Mouse (Mus musculus): ENCODE results near the gene Pld3. TPM values are rescaled to one million over a fixed set of nuclear protein-coding genes. Genes with fewer than 3 reads are reported as not detected.

Pld3 gene
- total and polyA plus RNA-seq, 3 experiments: 11.1 to 22.8 TPM; not detected in 1

DNA sequence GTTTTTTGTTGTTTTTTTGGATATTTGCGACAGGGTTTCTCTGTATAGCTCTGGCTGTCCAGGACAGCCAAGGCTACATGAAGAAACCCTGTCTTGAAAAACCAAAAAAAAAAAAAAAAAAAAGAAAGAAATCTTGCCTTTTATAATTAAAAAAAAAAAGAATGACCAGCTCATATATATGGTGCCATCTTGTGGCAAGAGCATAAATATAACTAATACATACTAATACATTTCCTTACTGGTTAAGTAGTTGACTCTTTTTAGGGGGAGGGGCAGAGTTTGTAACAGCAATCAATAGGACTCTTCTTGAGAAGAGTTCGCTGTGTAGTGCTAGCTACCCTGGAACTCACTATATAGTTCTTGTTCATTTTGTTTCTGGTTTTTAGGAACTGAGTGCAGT lies 34.7 kb upstream of the Pld3 start (continued):
- TF ChIP-seq ETS1 (IDR thresholded peaks at IDR 0.05; ENCODE audit: low read depth, low read length) (no peak), USF2 (IDR thresholded peaks at IDR 0.05; ENCODE audit: borderline replicate concordance in 1 of 2, insufficient read depth in 1 of 2, low read depth in 1 of 2, low read length in 2 of 2) (no peak), USF1 (IDR thresholded peaks at IDR 0.05; ENCODE audit: low read depth, low read length) (no peak), MXI1 (IDR thresholded peaks at IDR 0.05; ENCODE audit: low read depth, low read length) (no peak), RAD21 (IDR thresholded peaks at IDR 0.05; ENCODE audit: low read depth, low read length) (peak; percentile 49), SMC3 (IDR thresholded peaks at IDR 0.05; ENCODE audit: low read depth, low read length) (peak; percentile 41), ELF1 (IDR thresholded peaks at IDR 0.05; ENCODE audit: low read depth, low read length) (no peak), KAT2A (conservative IDR thresholded peaks at IDR 0.05; ENCODE audit: low read depth, low read length) (no peak), RCOR1 (IDR thresholded peaks at IDR 0.05; ENCODE audit: low read depth, low read length) (no peak), MAZ (IDR thresholded peaks at IDR 0.05; ENCODE audit: low read depth, low read length) (no peak), NELFE (IDR thresholded peaks at IDR 0.05; ENCODE audit: low read depth, low read length) (no peak)

- no peak overlapping the region for H3K9ac ChIP-seq (ENCODE audit: control insufficient read depth, low read depth, low read length, poor library complexity, severe bottlenecking)
- no peaks in the 10 kb centered on the region for H3K36me3 ChIP-seq (ENCODE audit: control insufficient read depth in 1 of 2, insufficient read depth in 2 of 2, low read length in 2 of 2)
- no peak for TF ChIP-seq ETS1 (IDR thresholded peaks at IDR 0.05; ENCODE audit: low read depth, low read length)
- no peak for TF ChIP-seq RAD21 (IDR thresholded peaks at IDR 0.05; ENCODE audit: low read depth, low read length)
- TF ChIP-seq MEF2A (IDR thresholded peaks at IDR 0.05; ENCODE audit: extremely low read depth, insufficient replicate concordance, low read depth, low read length, poor library complexity, severe bottlenecking): no peak
- TF ChIP-seq MAFK (IDR thresholded peaks at IDR 0.05; ENCODE audit: borderline replicate concordance, low read depth, low read length): no peak
- no peak for TF ChIP-seq CTCF (IDR thresholded peaks at IDR 0.05 in 2 of 3, conservative IDR thresholded peaks at IDR 0.05 in 1 of 3; ENCODE audit: control insufficient read depth in 1 of 3, insufficient read depth in 1 of 3, low read depth in 2 of 3, low read length in 3 of 3, poor library complexity in 1 of 3, severe bottlenecking in 1 of 3)
- no peaks in the 10 kb centered on the region for H3K4me1 ChIP-seq (ENCODE audit: control insufficient read depth in 1 of 2, insufficient read depth in 2 of 2, low read length in 2 of 2)
- DNase-seq (ENCODE audit: low read depth, low spot score): no peak
- no peak overlapping the region for H3K4me3 ChIP-seq (ENCODE audit: control insufficient read depth in 1 of 2, insufficient read depth in 1 of 2, low read depth in 2 of 2, low read length in 2 of 2)
- no peaks in the 10 kb centered on the region for H3K27me3 ChIP-seq (ENCODE audit: control insufficient read depth in 1 of 2, insufficient read depth in 2 of 2, low read length in 2 of 2)
- H3K27ac ChIP-seq (ENCODE audit: control insufficient read depth, low read depth, low read length): no peak overlapping the region
- H3K79me2 ChIP-seq (ENCODE audit: control insufficient read depth, insufficient read depth, low read length, poor library complexity): peaks cover 3% of the 10 kb centered on the region
- H3K9me3 ChIP-seq (replicated peaks; ENCODE audit: insufficient read depth, low read length): no peaks in the 10 kb centered on the region
Measured at GRCm38 (mm10) chr7:27586861-27587260, 33.8 kb upstream of the Pld3 start.

GRCm38 (mm10) chr7:27580380-27581174 lies 27.6 kb upstream of the Pld3 start:
- TF ChIP-seq KAT2A (conservative IDR thresholded peaks at IDR 0.05; ENCODE audit: low read depth, low read length): no peak
- no peak for TF ChIP-seq NRF1 (IDR thresholded peaks at IDR 0.05; ENCODE audit: insufficient read depth, low read depth, low read length, poor library complexity, severe bottlenecking)
- TF ChIP-seq USF2 (IDR thresholded peaks at IDR 0.05; ENCODE audit: borderline replicate concordance in 1 of 2, insufficient read depth in 1 of 2, low read depth in 1 of 2, low read length in 2 of 2): no peak
- no peak for TF ChIP-seq NELFE (IDR thresholded peaks at IDR 0.05; ENCODE audit: low read depth, low read length)
- TF ChIP-seq RAD21 (IDR thresholded peaks at IDR 0.05; ENCODE audit: low read depth, low read length): no peak
- no peak for TF ChIP-seq MEF2A (IDR thresholded peaks at IDR 0.05; ENCODE audit: extremely low read depth, insufficient replicate concordance, low read depth, low read length, poor library complexity, severe bottlenecking)
- no peak for TF ChIP-seq MXI1 (IDR thresholded peaks at IDR 0.05; ENCODE audit: low read depth, low read length)
- no peak for TF ChIP-seq TCF12 (IDR thresholded peaks at IDR 0.05; ENCODE audit: low read depth, low read length)
- no peak for TF ChIP-seq BHLHE40 (IDR thresholded peaks at IDR 0.05; ENCODE audit: borderline replicate concordance, low read depth, low read length)
- no peak for TF ChIP-seq ZMIZ1 (IDR thresholded peaks at IDR 0.05; ENCODE audit: low read depth, low read length)
- no peak for TF ChIP-seq CTCF (IDR thresholded peaks at IDR 0.05 in 2 of 3, conservative IDR thresholded peaks at IDR 0.05 in 1 of 3; ENCODE audit: control insufficient read depth in 1 of 3, insufficient read depth in 1 of 3, low read depth in 2 of 3, low read length in 3 of 3, poor library complexity in 1 of 3, severe bottlenecking in 1 of 3)
- TF ChIP-seq JUND (IDR thresholded peaks at IDR 0.05; ENCODE audit: low read depth, low read length): no peak
- no peak for TF ChIP-seq CHD2 (IDR thresholded peaks at IDR 0.05; ENCODE audit: low read length)
- H3K79me2 ChIP-seq (ENCODE audit: control insufficient read depth, insufficient read depth, low read length, poor library complexity): no peaks in the 10 kb centered on the region
- no peaks in the 10 kb centered on the region for H3K27me3 ChIP-seq (ENCODE audit: control insufficient read depth in 1 of 2, insufficient read depth in 2 of 2, low read length in 2 of 2)
- DNase-seq (ENCODE audit: low read depth, low spot score): no peak
- H3K4me3 ChIP-seq (ENCODE audit: control insufficient read depth in 1 of 2, insufficient read depth in 1 of 2, low read depth in 2 of 2, low read length in 2 of 2): no peak overlapping the region
- H3K27ac ChIP-seq (ENCODE audit: control insufficient read depth, low read depth, low read length): no peak overlapping the region
- H3K9ac ChIP-seq (ENCODE audit: control insufficient read depth, low read depth, low read length, poor library complexity, severe bottlenecking): no peak overlapping the region
- H3K9me3 ChIP-seq (replicated peaks; ENCODE audit: insufficient read depth, low read length): no peaks in the 10 kb centered on the region
- peaks cover 0 to 6% of the 10 kb centered on the region in 2 experiments; a peak in 2 of 4 replicates for H3K36me3 ChIP-seq (ENCODE audit: control insufficient read depth in 1 of 2, insufficient read depth in 2 of 2, low read length in 2 of 2)
- H3K4me1 ChIP-seq (ENCODE audit: control insufficient read depth in 1 of 2, insufficient read depth in 2 of 2, low read length in 2 of 2): no peaks in the 10 kb centered on the region
